Mouse (Mus musculus) left cerebral cortex, postnatal 25 days (tissue): ENCODE measurements around the gene Nphp1. TPM values are rescaled to one million over a fixed set of nuclear protein-coding genes. Genes with fewer than 3 reads are reported as not detected.
A peak's percentile ranks its signal among the peaks of the same experiment; 100 is the strongest.

Experiments used
- DNase-seq, 2 experiments: peaks; one replicate each; pipeline ENCODE4 v3.0.0; 2022; ENCODE audit warnings: low spot score in 2 of 2, mixed read lengths in 1 of 2
- intact Hi-C: fragments of 180-260 bp; cut with DNase I; formaldehyde crosslinking; loops from one replicate; pipeline ENCODE4 v1.15.1; 2025
- total RNA-seq, 2 experiments: library from RNA; stranded (reverse); gene quantifications; 2 replicates each; pipeline ENCODE4 v1.2.3; 2021

Nphp1 gene
- total RNA-seq, 2 experiments from 2014 or later = 18.8 to 19.3 TPM

- intact Hi-C loops = no loop called here
- no peak for DNase-seq
Measured at GRCm38 (mm10) chr2:127751849-127752610, 36.7 kb downstream of the Nphp1 start.

- intact Hi-C loops = no loop called here
- no peak for DNase-seq
Measured at GRCm38 (mm10) chr2:127749376-127749775, 39.3 kb downstream of the Nphp1 start.

- DNase-seq = no peak
- intact Hi-C loops = no loop called here
Measured at GRCm38 (mm10) chr2:127748316-127748715, 40.4 kb downstream of the Nphp1 start.

- intact Hi-C loops = no loop called here
- DNase-seq = no peak
Measured at GRCm38 (mm10) chr2:127742637-127743036, 46.1 kb downstream of the Nphp1 start.

GRCm38 (mm10) chr2:127740756-127741519, 47.8 kb downstream of the Nphp1 start:
- intact Hi-C loops = no loop called here
- DNase-seq = no peak

- intact Hi-C loops = no loop called here
- no peak for DNase-seq
Measured at GRCm38 (mm10) chr2:127737885-127738284, 50.8 kb downstream of the Nphp1 start.

GRCm38 (mm10) chr2:127736631-127737209, 52.0 kb downstream of the Nphp1 start:
- no peak for DNase-seq
- intact Hi-C loops = no loop called here

- intact Hi-C loops = no loop called here
- DNase-seq = no peak
Measured at GRCm38 (mm10) chr2:127735512-127736145, 53.1 kb downstream of the Nphp1 start.

GRCm38 (mm10) chr2:127734889-127735288, 53.8 kb downstream of the Nphp1 start:
- no peak for DNase-seq
- intact Hi-C loops = no loop called here

GRCm38 (mm10) chr2:127730301-127730997, 58.2 kb downstream of the Nphp1 start:
- intact Hi-C loops = no loop called here
- no peak for DNase-seq

GRCm38 (mm10) chr2:127729671-127730070, 59.0 kb downstream of the Nphp1 start, which contains the start of gene Mall:
Gene Mall, minus strand, starts transcription at chr2:127729932.
- no peak for DNase-seq
- intact Hi-C loops = no loop called here

- intact Hi-C loops = no loop called here
- DNase-seq = no peak
Measured at GRCm38 (mm10) chr2:127728661-127729450, 59.8 kb downstream of the Nphp1 start.

GRCm38 (mm10) chr2:127728146-127728545, 60.6 kb downstream of the Nphp1 start:
- DNase-seq = no peak
- intact Hi-C loops = no loop called here

- no peak for DNase-seq
- intact Hi-C loops = no loop called here
Measured at GRCm38 (mm10) chr2:127723193-127723592, 65.5 kb downstream of the Nphp1 start.

GRCm38 (mm10) chr2:127722176-127722892, 66.4 kb downstream of the Nphp1 start:
- intact Hi-C loops = no loop called here
- peak; percentile 55 to 57 for DNase-seq

- DNase-seq = no peak
Measured at GRCm38 (mm10) chr2:127718839-127719468, 69.7 kb downstream of the Nphp1 start.

GRCm38 (mm10) chr2:127714726-127715125, 74.0 kb downstream of the Nphp1 start:
- intact Hi-C loops = no loop called here
- no peak for DNase-seq

More at GRCm38 (mm10) chr2:127718839-127719468, 69.7 kb downstream of the Nphp1 start:
- intact Hi-C loops = no loop called here

GRCm38 (mm10) chr2:127708792-127709191, 79.9 kb downstream of the Nphp1 start:
- DNase-seq = no peak
- intact Hi-C loops = loop anchor here (10.0 kb wide), 1 partner anchor 876 kb away; no protein-coding TSS in a partner anchor
